Mouse (Mus musculus): ENCODE measurements around the gene Ddah1. TPM values are rescaled to one million over a fixed set of nuclear protein-coding genes. Genes with fewer than 3 reads are reported as not detected.

Ddah1 gene
- polyA plus RNA-seq, 1 experiment = 87.5 TPM

- no peaks in the 10 kb centered on the region for H3K4me1 ChIP-seq (ENCODE audit: control insufficient read depth, insufficient read depth, low read length)
- no peak overlapping the region for H3K4me3 ChIP-seq (ENCODE audit: insufficient read depth, low read length)
- no peak overlapping the region for H3K27ac ChIP-seq (ENCODE audit: insufficient read depth, low read length)
- no peak for TF ChIP-seq CTCF (IDR thresholded peaks at IDR 0.05; ENCODE audit: extremely low read depth, insufficient read depth, low read length)
- TF ChIP-seq POLR2A (IDR thresholded peaks at IDR 0.05; ENCODE audit: extremely low read depth, insufficient read depth, low read length) = no peak
These were observed 18.6 kb upstream of the Ddah1 start for GRCm38 (mm10) chr3:145739904-145740303.

GRCm38 (mm10) chr3:145743050-145743449 lies 15.4 kb upstream of the Ddah1 start:
- no peaks in the 10 kb centered on the region for H3K4me1 ChIP-seq (ENCODE audit: control insufficient read depth, insufficient read depth, low read length)
- peak overlapping the region; percentile 15 for H3K4me3 ChIP-seq (ENCODE audit: insufficient read depth, low read length)
- TF ChIP-seq POLR2A (IDR thresholded peaks at IDR 0.05; ENCODE audit: extremely low read depth, insufficient read depth, low read length) (no peak), CTCF (IDR thresholded peaks at IDR 0.05; ENCODE audit: extremely low read depth, insufficient read depth, low read length) (no peak)
- no peak overlapping the region for H3K27ac ChIP-seq (ENCODE audit: insufficient read depth, low read length)

- H3K4me3 ChIP-seq (ENCODE audit: insufficient read depth, low read length) = no peak overlapping the region; the same call in 1 of the 2 replicates
- TF ChIP-seq CTCF (IDR thresholded peaks at IDR 0.05; ENCODE audit: extremely low read depth, insufficient read depth, low read length) (no peak), POLR2A (IDR thresholded peaks at IDR 0.05; ENCODE audit: extremely low read depth, insufficient read depth, low read length) (no peak)
- no peak overlapping the region for H3K27ac ChIP-seq (ENCODE audit: insufficient read depth, low read length)
- H3K4me1 ChIP-seq (ENCODE audit: control insufficient read depth, insufficient read depth, low read length) = no peaks in the 10 kb centered on the region
These were observed 14.9 kb upstream of the Ddah1 start for GRCm38 (mm10) chr3:145743476-145744027.

GRCm38 (mm10) chr3:145748626-145749025 lies 9.8 kb upstream of the Ddah1 start:
- Histone ChIP-seq H3K27ac (ENCODE audit: insufficient read depth, low read length) (no peak overlapping the region), H3K4me3 (ENCODE audit: insufficient read depth, low read length) (no peak overlapping the region), H3K4me1 (ENCODE audit: control insufficient read depth, insufficient read depth, low read length) (no peaks in the 10 kb centered on the region)
- no peak for TF ChIP-seq CTCF (IDR thresholded peaks at IDR 0.05; ENCODE audit: extremely low read depth, insufficient read depth, low read length)
- no peak for TF ChIP-seq POLR2A (IDR thresholded peaks at IDR 0.05; ENCODE audit: extremely low read depth, insufficient read depth, low read length)

- H3K4me1 ChIP-seq (ENCODE audit: control insufficient read depth, insufficient read depth, low read length) = no peaks in the 10 kb centered on the region
- H3K4me3 ChIP-seq (ENCODE audit: insufficient read depth, low read length) = no peak overlapping the region
- TF ChIP-seq CTCF (IDR thresholded peaks at IDR 0.05; ENCODE audit: extremely low read depth, insufficient read depth, low read length) = no peak
- TF ChIP-seq POLR2A (IDR thresholded peaks at IDR 0.05; ENCODE audit: extremely low read depth, insufficient read depth, low read length) = no peak
- no peak overlapping the region for H3K27ac ChIP-seq (ENCODE audit: insufficient read depth, low read length)
These were observed 2.0 kb upstream of the Ddah1 start for GRCm38 (mm10) chr3:145756457-145756856.

GRCm38 (mm10) chr3:145757177-145757576 lies 1.3 kb upstream of the Ddah1 start:
- no peak for TF ChIP-seq CTCF (IDR thresholded peaks at IDR 0.05; ENCODE audit: extremely low read depth, insufficient read depth, low read length)
- TF ChIP-seq POLR2A (IDR thresholded peaks at IDR 0.05; ENCODE audit: extremely low read depth, insufficient read depth, low read length) = no peak
- Histone ChIP-seq H3K4me3 (ENCODE audit: insufficient read depth, low read length) (no peak overlapping the region), H3K27ac (ENCODE audit: insufficient read depth, low read length) (no peak overlapping the region), H3K4me1 (ENCODE audit: control insufficient read depth, insufficient read depth, low read length) (no peaks in the 10 kb centered on the region)

- no peak for TF ChIP-seq POLR2A (IDR thresholded peaks at IDR 0.05; ENCODE audit: extremely low read depth, insufficient read depth, low read length)
- TF ChIP-seq CTCF (IDR thresholded peaks at IDR 0.05; ENCODE audit: extremely low read depth, insufficient read depth, low read length) = no peak
- Histone ChIP-seq H3K4me1 (ENCODE audit: control insufficient read depth, insufficient read depth, low read length) (no peaks in the 10 kb centered on the region), H3K27ac (ENCODE audit: insufficient read depth, low read length) (no peak overlapping the region), H3K4me3 (ENCODE audit: insufficient read depth, low read length) (no peak overlapping the region; the same call in 1 of the 2 replicates)
These were observed 631 bp upstream of the Ddah1 start for GRCm38 (mm10) chr3:145757844-145758243.

GRCm38 (mm10) chr3:145759379-145760209 lies 1.1 kb downstream of the Ddah1 start:
- H3K27ac ChIP-seq (ENCODE audit: insufficient read depth, low read length) = peak overlapping the region; percentile 89
- TF ChIP-seq CTCF (IDR thresholded peaks at IDR 0.05; ENCODE audit: extremely low read depth, insufficient read depth, low read length) = no peak
- no peak for TF ChIP-seq POLR2A (IDR thresholded peaks at IDR 0.05; ENCODE audit: extremely low read depth, insufficient read depth, low read length)
- no peaks in the 10 kb centered on the region for H3K4me1 ChIP-seq (ENCODE audit: control insufficient read depth, insufficient read depth, low read length)
- peak overlapping the region; percentile 39 for H3K4me3 ChIP-seq (ENCODE audit: insufficient read depth, low read length)

GRCm38 (mm10) chr3:145760547-145760946 lies 2.1 kb downstream of the Ddah1 start:
- no peak overlapping the region for H3K4me3 ChIP-seq (ENCODE audit: insufficient read depth, low read length)
- TF ChIP-seq CTCF (IDR thresholded peaks at IDR 0.05; ENCODE audit: extremely low read depth, insufficient read depth, low read length) = no peak
- TF ChIP-seq POLR2A (IDR thresholded peaks at IDR 0.05; ENCODE audit: extremely low read depth, insufficient read depth, low read length) = no peak
- H3K4me1 ChIP-seq (ENCODE audit: control insufficient read depth, insufficient read depth, low read length) = no peaks in the 10 kb centered on the region
- H3K27ac ChIP-seq (ENCODE audit: insufficient read depth, low read length) = no peak overlapping the region
